Mouse (Mus musculus) CH12.LX (cell line): Measurements from ENCODE around the gene Tor3a.

ENCODE experiments used
- CTCF ChIP-seq, 2 experiments: IDR thresholded peaks in 1 of 2; conservative IDR thresholded peaks in 1 of 2; 2 replicates each; pipeline ENCODE4 v1.5.1; 2011 to 2012; ENCODE audit warnings: low read depth in 2 of 2, low read length in 2 of 2, improper control_type of control experiment in 1 of 2, inconsistent platforms in 1 of 2, mild to moderate bottlenecking in 1 of 2, moderate library complexity in 1 of 2
- EP300 ChIP-seq: IDR thresholded peaks from 2 replicates; pipeline ENCODE4 v1.6.1; 2011; ENCODE audit warnings: low read length, improper control_type of control experiment
- MAFK ChIP-seq: IDR thresholded peaks from 2 replicates; pipeline ENCODE4 v1.6.1; 2011; ENCODE audit warnings: low read length, improper control_type of control experiment; ENCODE audit not compliant: insufficient replicate concordance
- MEF2A ChIP-seq: IDR thresholded peaks from 2 replicates; pipeline ENCODE4 v1.6.1; 2014; ENCODE audit warnings: low read depth, mild to moderate bottlenecking, inconsistent platforms, low read length, improper control_type of control experiment, borderline replicate concordance
- POLR2A ChIP-seq: IDR thresholded peaks from 2 replicates; pipeline ENCODE4 v1.6.1; 2011; ENCODE audit warnings: low read depth, mild to moderate bottlenecking, improper control_type of control experiment, low read length
- USF2 ChIP-seq: conservative IDR thresholded peaks from 2 replicates; pipeline ENCODE4 v1.6.1; 2011; ENCODE audit warnings: low read depth, low read length, improper control_type of control experiment

DNA sequence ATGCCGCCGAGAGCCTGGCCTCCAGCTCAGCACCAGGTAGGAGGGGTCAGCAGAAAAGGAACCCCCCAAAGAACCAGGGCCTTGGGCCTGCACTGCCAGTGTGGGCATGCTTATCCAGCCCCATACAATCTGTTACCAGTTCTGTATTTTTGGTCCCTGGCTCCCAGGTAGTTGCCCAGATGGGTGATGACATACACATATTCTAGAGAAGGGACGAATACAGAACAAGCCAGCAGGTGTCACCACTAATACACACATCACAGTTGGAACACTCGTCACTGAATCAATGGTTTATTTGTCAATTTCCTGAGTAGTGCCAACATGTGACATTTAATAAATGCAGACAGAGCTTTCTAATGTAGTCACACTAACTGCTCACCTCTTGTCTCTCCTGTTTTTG, 33.6 kb downstream of the Tor3a start:
- TF ChIP-seq POLR2A (no peak), CTCF (conservative IDR thresholded peaks at IDR 0.05 in 1 of 2, IDR thresholded peaks at IDR 0.05 in 1 of 2; ENCODE audit: low read depth in 2 of 2, low read length in 2 of 2) (peak in 1 of 2 experiments; percentile 68; a peak in 2 of 4 replicates), USF2 (no peak), EP300 (no peak), MEF2A (no peak), MAFK (no peak)
